Mouse (Mus musculus) limb, embryonic 10.5 days (tissue): ENCODE measurements around the gene Sox8. TPM values are rescaled to one million over a fixed set of nuclear protein-coding genes. Genes with fewer than 3 reads are reported as not detected.

Experiments
- DNase-seq: peaks from one replicate; pipeline ENCODE4 v3.0.0-alpha.2; 2017; ENCODE audit warnings: low spot score
- H3K27ac ChIP-seq: fragments of 300-500 bp; sonication (generic); 2 replicates; pipeline ENCODE4 v1.5.1; 2016; ENCODE audit warnings: mild to moderate bottlenecking
- H3K27me3 ChIP-seq: fragments of 300-500 bp; sonication (generic); 2 replicates; pipeline ENCODE4 v1.6.1; 2016; ENCODE audit warnings: low read depth, mild to moderate bottlenecking; ENCODE audit not compliant: poor library complexity, severe bottlenecking
- H3K36me3 ChIP-seq: fragments of 300-500 bp; sonication (generic); 2 replicates; pipeline ENCODE4 v1.6.1; 2016; ENCODE audit warnings: mild to moderate bottlenecking, moderate library complexity
- H3K4me1 ChIP-seq: fragments of 300-500 bp; sonication (generic); 2 replicates; pipeline ENCODE4 v1.6.1; 2016
- H3K4me3 ChIP-seq: fragments of 300-500 bp; sonication (generic); 2 replicates; pipeline ENCODE4 v1.5.1; 2016; ENCODE audit warnings: mild to moderate bottlenecking, moderate library complexity
- H3K9me3 ChIP-seq: fragments of 300-500 bp; sonication (generic); replicated peaks from 2 replicates; pipeline ENCODE4 v1.6.1; 2016; ENCODE audit warnings: mild to moderate bottlenecking
- WGBS: fragments of 180-500 bp; shearing (Covaris S2); methylation state at CpG from one replicate; pipeline ENCODE4 v1.1.7; 2016; 5-methylcytosine and 5-hydroxymethylcytosine counted together
- polyA plus RNA-seq: library from polyadenylated mRNA; unstranded; fragments of >200 nt; fragmentation: Nextera tagmentation; extraction: Ambion mirVana; gene quantifications from 2 replicates; pipeline ENCODE4 v1.2.1, GENCODE M21; 2016

Gene Sox8
- polyA plus RNA-seq, 1 experiment from 2014 or later: 13.1 TPM

- Histone ChIP-seq H3K27me3 (peaks cover 86% of the 10 kb centered on the region), H3K9me3 (no peaks in the 10 kb centered on the region), H3K36me3 (peaks cover 31% of the 10 kb centered on the region), H3K4me3 (no peak overlapping the region), H3K27ac (peak overlapping the region; percentile 84; the same call in 1 of the 2 replicates), H3K4me1 (peaks cover 51% of the 10 kb centered on the region)
- 87% methylated on average over 5 of the region's 5 CpGs for WGBS
- no peak for DNase-seq
These were observed 25.0 kb upstream of the Sox8 start for GRCm38 (mm10) chr17:25595495-25595894.

- peak overlapping the region; percentile 84 for H3K27ac ChIP-seq
- H3K27me3 ChIP-seq: peaks cover 86% of the 10 kb centered on the region
- peak overlapping the region; percentile 39 for H3K4me3 ChIP-seq
- no peaks in the 10 kb centered on the region for H3K9me3 ChIP-seq
- peaks cover 49% of the 10 kb centered on the region for H3K36me3 ChIP-seq
- peaks cover 48% of the 10 kb centered on the region for H3K4me1 ChIP-seq
- peak; percentile 88 for DNase-seq
- WGBS: 17% methylated on average over 22 of the region's 22 CpGs
These were observed 23.1 kb upstream of the Sox8 start for GRCm38 (mm10) chr17:25593411-25594261.

- Histone ChIP-seq H3K27ac (peak overlapping the region; percentile 84), H3K4me1 (peaks cover 43% of the 10 kb centered on the region), H3K9me3 (no peaks in the 10 kb centered on the region), H3K36me3 (peaks cover 59% of the 10 kb centered on the region), H3K27me3 (peaks cover 86% of the 10 kb centered on the region), H3K4me3 (no peak overlapping the region)
- WGBS: 84% methylated on average over 6 of the region's 6 CpGs
- no peak for DNase-seq
These were observed 21.9 kb upstream of the Sox8 start for GRCm38 (mm10) chr17:25592336-25592735.

GRCm38 (mm10) chr17:25590985-25591384 is 20.5 kb upstream of the Sox8 start:
- Histone ChIP-seq H3K27ac (no peak overlapping the region), H3K36me3 (peaks cover 58% of the 10 kb centered on the region), H3K4me1 (peaks cover 40% of the 10 kb centered on the region), H3K9me3 (no peaks in the 10 kb centered on the region), H3K4me3 (no peak overlapping the region), H3K27me3 (peaks cover 86% of the 10 kb centered on the region)
- 83% methylated on average over 4 of the region's 4 CpGs for WGBS
- no peak for DNase-seq

- H3K27ac ChIP-seq: no peak overlapping the region
- H3K36me3 ChIP-seq: peaks cover 67% of the 10 kb centered on the region
- no peaks in the 10 kb centered on the region for H3K9me3 ChIP-seq
- peaks cover 86% of the 10 kb centered on the region for H3K27me3 ChIP-seq
- no peak for DNase-seq
- 95% methylated on average over 6 of the region's 6 CpGs for WGBS
- peaks cover 34% of the 10 kb centered on the region for H3K4me1 ChIP-seq
- H3K4me3 ChIP-seq: no peak overlapping the region
These were observed 19.6 kb upstream of the Sox8 start for GRCm38 (mm10) chr17:25590068-25590467.

GRCm38 (mm10) chr17:25584646-25585045 is 14.2 kb upstream of the Sox8 start:
- DNase-seq: no peak
- H3K36me3 ChIP-seq: peaks cover 58% of the 10 kb centered on the region

GRCm38 (mm10) chr17:25583858-25584257 is 13.4 kb upstream of the Sox8 start:
- Histone ChIP-seq H3K27ac (no peak overlapping the region), H3K36me3 (peaks cover 50% of the 10 kb centered on the region), H3K27me3 (peaks cover 61% of the 10 kb centered on the region), H3K4me1 (peaks cover 36% of the 10 kb centered on the region), H3K4me3 (no peak overlapping the region), H3K9me3 (no peaks in the 10 kb centered on the region)
- 92% methylated on average over 8 of the region's 8 CpGs for WGBS
- DNase-seq: no peak

More at GRCm38 (mm10) chr17:25584646-25585045, 14.2 kb upstream of the Sox8 start:
- Histone ChIP-seq H3K4me1 (peaks cover 29% of the 10 kb centered on the region), H3K9me3 (no peaks in the 10 kb centered on the region), H3K27me3 (peaks cover 69% of the 10 kb centered on the region), H3K27ac (no peak overlapping the region), H3K4me3 (no peak overlapping the region)
- WGBS: 92% methylated on average over 9 of the region's 9 CpGs

- WGBS: 84% methylated on average over 4 of the region's 4 CpGs
- Histone ChIP-seq H3K27me3 (peaks cover 53% of the 10 kb centered on the region), H3K9me3 (no peaks in the 10 kb centered on the region), H3K4me1 (peaks cover 43% of the 10 kb centered on the region), H3K4me3 (no peak overlapping the region), H3K36me3 (peaks cover 43% of the 10 kb centered on the region), H3K27ac (no peak overlapping the region)
- DNase-seq: no peak
These were observed 12.6 kb upstream of the Sox8 start for GRCm38 (mm10) chr17:25583099-25583498.

- no peak overlapping the region for H3K27ac ChIP-seq
- 84% methylated on average over 8 of the region's 8 CpGs for WGBS
- H3K27me3 ChIP-seq: peaks cover 49% of the 10 kb centered on the region
- H3K4me3 ChIP-seq: no peak overlapping the region
- no peak for DNase-seq
- H3K36me3 ChIP-seq: peaks cover 32% of the 10 kb centered on the region
- H3K4me1 ChIP-seq: peaks cover 48% of the 10 kb centered on the region
- H3K9me3 ChIP-seq: no peaks in the 10 kb centered on the region
These were observed 11.6 kb upstream of the Sox8 start for GRCm38 (mm10) chr17:25582076-25582475.

- peaks cover 8% of the 10 kb centered on the region for H3K36me3 ChIP-seq
- peak overlapping the region; percentile 94 for H3K27ac ChIP-seq
- H3K27me3 ChIP-seq: peaks cover 48% of the 10 kb centered on the region
- H3K4me3 ChIP-seq: peak overlapping the region; percentile 76
- WGBS: 7% methylated on average over 21 of the region's 21 CpGs
- no peaks in the 10 kb centered on the region for H3K9me3 ChIP-seq
- H3K4me1 ChIP-seq: peaks cover 57% of the 10 kb centered on the region
- DNase-seq: peak; percentile 48
These were observed 9.0 kb upstream of the Sox8 start for GRCm38 (mm10) chr17:25579332-25580047.

GRCm38 (mm10) chr17:25578920-25579319 is 8.4 kb upstream of the Sox8 start, which contains the start of gene Lmf1:
TSS of gene Lmf1 (plus strand) at chr17:25579085.
- WGBS: under 1% methylated on average over 31 of the region's 31 CpGs
- peak; percentile 94 for DNase-seq
- Histone ChIP-seq H3K9me3 (no peaks in the 10 kb centered on the region), H3K27ac (peak within 1 kb of the TSS; percentile 94), H3K4me1 (peaks cover 57% of the 10 kb centered on the region), H3K27me3 (peaks cover 53% of the 10 kb centered on the region), H3K36me3 (peaks cover 6% of the 10 kb centered on the region; the same call in 1 of the 2 replicates), H3K4me3 (peak within 1 kb of the TSS; percentile 76)

GRCm38 (mm10) chr17:25577702-25578101 is 7.2 kb upstream of the Sox8 start:
- Histone ChIP-seq H3K9me3 (no peaks in the 10 kb centered on the region), H3K4me3 (no peak overlapping the region), H3K36me3 (peaks cover 6% of the 10 kb centered on the region; the same call in 1 of the 2 replicates), H3K4me1 (peaks cover 53% of the 10 kb centered on the region), H3K27ac (no peak overlapping the region), H3K27me3 (peaks cover 62% of the 10 kb centered on the region)
- no peak for DNase-seq
- 59% methylated on average over 2 of the region's 2 CpGs for WGBS

- peak overlapping the region; percentile 8; the same call in 1 of the 2 replicates for H3K27ac ChIP-seq
- DNase-seq: no peak
These were observed 6.8 kb upstream of the Sox8 start for GRCm38 (mm10) chr17:25577263-25577662.

More at GRCm38 (mm10) chr17:25577263-25577662, 6.8 kb upstream of the Sox8 start:
- peaks cover 62% of the 10 kb centered on the region for H3K27me3 ChIP-seq
- H3K4me1 ChIP-seq: peaks cover 55% of the 10 kb centered on the region
- H3K4me3 ChIP-seq: no peak overlapping the region
- 72% methylated on average over 6 of the region's 6 CpGs for WGBS
- H3K36me3 ChIP-seq: peaks cover 6% of the 10 kb centered on the region; the same call in 1 of the 2 replicates
- no peaks in the 10 kb centered on the region for H3K9me3 ChIP-seq
